Mouse (Mus musculus) liver, embryonic 14.5 days (tissue): ENCODE results near the gene Gbgt1.

ENCODE experiments used
- CTCF ChIP-seq: IDR thresholded peaks from 2 replicates; pipeline ENCODE4 v1.5.1; 2016; ENCODE audit warnings: antibody characterized with exemption, low read depth, control low read depth
- EP300 ChIP-seq: IDR thresholded peaks from 2 replicates; pipeline ENCODE4 v1.6.1; 2016; ENCODE audit warnings: antibody characterized with exemption, low read depth

- TF ChIP-seq CTCF, result no peak
- TF ChIP-seq EP300, result no peak
Observed at GRCm38 (mm10) chr2:28537995-28538816, 41.5 kb downstream of the Gbgt1 start.
